Mouse (Mus musculus) hindbrain, postnatal 0 days (tissue): Measurements from ENCODE around the gene Gm6657. TPM values are rescaled to one million over a fixed set of nuclear protein-coding genes. Genes with fewer than 3 reads are reported as not detected.

ENCODE experiments used
- ATAC-seq: fragments of 200-750 bp; cut with Nextera tagmentation; 2 replicates; pipeline ENCODE4 v1.8.0; 2017; ENCODE audit warnings: mild to moderate bottlenecking, moderate TSS enrichment, moderate library complexity
- DNase-seq: peaks from one replicate; pipeline ENCODE4 v3.0.0-alpha.2; 2015; ENCODE audit warnings: low spot score
- H3K27ac ChIP-seq: fragments of 300-500 bp; sonication (generic); 2 replicates; pipeline ENCODE4 v1.5.1; 2014; ENCODE audit warnings: mild to moderate bottlenecking
- H3K27me3 ChIP-seq: fragments of 300-500 bp; sonication (generic); 2 replicates; pipeline ENCODE4 v1.6.1; 2014; ENCODE audit warnings: low read length, mixed read lengths; ENCODE audit not compliant: insufficient read depth
- H3K36me3 ChIP-seq: fragments of 300-500 bp; sonication (generic); 2 replicates; pipeline ENCODE4 v1.6.1; 2014; ENCODE audit warnings: low read length, mixed read lengths; ENCODE audit not compliant: insufficient read depth
- H3K4me1 ChIP-seq: fragments of 300-500 bp; sonication (generic); 2 replicates; pipeline ENCODE4 v1.6.1; 2014; ENCODE audit warnings: antibody characterized with exemption, low read length, mixed read lengths; ENCODE audit not compliant: insufficient read depth
- H3K4me2 ChIP-seq: fragments of 300-500 bp; sonication (generic); 2 replicates; pipeline ENCODE4 v1.6.1; 2014; ENCODE audit warnings: low read depth, mild to moderate bottlenecking, low read length, moderate library complexity, mixed read lengths
- H3K4me3 ChIP-seq: fragments of 300-500 bp; sonication (generic); 2 replicates; pipeline ENCODE4 v1.5.1; 2014; ENCODE audit warnings: low read length
- H3K9ac ChIP-seq: fragments of 300-500 bp; sonication (generic); replicated peaks from 2 replicates; pipeline ENCODE4 v1.6.1; 2014; ENCODE audit warnings: mild to moderate bottlenecking, low read length, moderate library complexity, mixed read lengths
- H3K9me3 ChIP-seq: fragments of 300-500 bp; sonication (generic); 2 replicates; pipeline ENCODE4 v1.6.1; 2016; ENCODE audit warnings: low read length, mixed read lengths
- CTCF ChIP-seq: IDR thresholded peaks from 2 replicates; pipeline ENCODE4 v1.5.1; 2016; ENCODE audit warnings: antibody characterized with exemption, control low read depth, low read depth
- WGBS: fragments of 180-500 bp; shearing (Covaris S2); extraction: QIAGEN DNeasy Blood & Tissue Kit; methylation state at CpG from one replicate; pipeline ENCODE4 v1.1.7; 2014; 5-methylcytosine and 5-hydroxymethylcytosine counted together
- polyA plus RNA-seq: library from polyadenylated mRNA; unstranded; fragments of >200 nt; fragmentation: Nextera tagmentation; extraction: Ambion mirVana; gene quantifications from 2 replicates; pipeline ENCODE4 v1.2.1, GENCODE M21; 2015
- total RNA-seq: library from RNA; depleted of rRNA; stranded (reverse); fragments of >200 nt; gene quantifications from 2 replicates; pipeline ENCODE4 v1.2.3, GENCODE M21; 2014; rRNA removed

The Gm6657 gene
- total RNA-seq (not detected in 2 replicates), polyA plus RNA-seq (not detected in 2 replicates)

DNA sequence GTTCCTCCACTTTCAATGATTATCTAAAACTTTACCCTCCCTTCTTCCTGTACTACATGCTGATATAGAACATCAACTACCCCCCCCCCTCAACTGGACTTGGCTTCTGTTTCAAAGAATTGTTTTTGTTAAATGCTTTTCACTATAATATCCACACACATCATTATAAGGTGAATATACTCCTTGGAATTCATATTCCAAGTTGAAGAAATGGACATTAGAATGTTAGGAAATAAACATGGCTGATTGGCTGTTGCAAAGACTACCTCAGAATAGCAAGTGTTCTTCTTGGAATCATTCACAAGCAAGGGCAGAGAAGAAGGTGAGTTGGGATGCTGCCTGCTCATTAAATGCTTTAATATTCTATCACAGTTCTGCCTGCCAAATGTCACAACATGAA is at the start of gene Gm6657:
Gene Gm6657, plus strand, starts transcription at position 301 of the 400 bp plus-strand sequence.
- no peak within 1 kb of the TSS for H3K9ac ChIP-seq
- no peak within 1 kb of the TSS for H3K4me3 ChIP-seq
- H3K36me3 ChIP-seq = no peaks in the 10 kb centered on the region
- DNase-seq = no peak
- no peak within 1 kb of the TSS for H3K4me2 ChIP-seq
- no peaks in the 10 kb centered on the region for H3K27me3 ChIP-seq
- no peak within 1 kb of the TSS for H3K27ac ChIP-seq
- no peaks in the 10 kb centered on the region for H3K4me1 ChIP-seq
- ATAC-seq = no peak
- no peak for TF ChIP-seq CTCF
- H3K9me3 ChIP-seq = no peaks in the 10 kb centered on the region

DNA sequence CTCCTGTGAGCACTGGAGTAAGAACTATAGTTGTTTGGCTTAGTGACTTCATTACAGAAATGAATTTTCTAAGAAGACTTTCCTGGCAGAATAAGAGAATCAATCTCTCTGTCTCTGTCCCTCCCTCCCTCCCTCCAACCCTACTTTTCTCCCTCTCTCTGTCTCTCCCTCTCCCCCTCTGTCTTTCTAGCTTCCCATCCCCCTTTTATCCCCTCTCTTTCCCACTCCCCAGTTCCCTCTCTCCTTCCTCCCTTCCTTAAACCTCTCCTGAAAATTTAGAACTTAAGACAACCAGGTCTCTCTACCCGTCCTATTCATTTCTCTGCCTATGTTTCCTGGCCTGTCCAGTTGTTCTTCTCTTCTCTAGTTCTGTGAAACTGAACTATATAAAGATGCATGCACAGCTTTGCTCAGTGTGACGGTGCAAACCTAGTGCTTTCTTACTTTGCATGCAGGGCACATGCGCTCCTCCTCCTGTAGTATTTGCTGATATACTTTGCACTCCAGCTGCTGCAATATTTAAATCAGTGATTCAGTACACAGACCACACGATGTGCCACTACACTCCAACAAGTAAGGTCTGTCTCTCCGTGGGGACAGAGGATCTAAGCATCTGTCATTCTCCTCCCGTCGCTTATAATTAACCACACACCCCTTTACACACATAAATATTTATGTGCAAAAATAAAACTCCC is 40.6 kb upstream of the Gm6657 start:
- H3K9me3 ChIP-seq = no peaks in the 10 kb centered on the region
- peak; percentile 72 for ATAC-seq
- H3K4me2 ChIP-seq = 0 out of 2 replicates have a peak overlapping the region, but pooled peaks have one; percentile 19
- peak; percentile 48 for DNase-seq
- no peaks in the 10 kb centered on the region for H3K27me3 ChIP-seq
- TF ChIP-seq CTCF = no peak
- H3K9ac ChIP-seq = no peak overlapping the region
- H3K36me3 ChIP-seq = no peaks in the 10 kb centered on the region
- H3K27ac ChIP-seq = no peak overlapping the region
- H3K4me1 ChIP-seq = 0 out of 2 replicates have a peak, but pooled peaks cover 3% of the 10 kb centered on the region
- no peak overlapping the region for H3K4me3 ChIP-seq
- WGBS = 23% methylated on average over 7 of the region's 7 CpGs

DNA sequence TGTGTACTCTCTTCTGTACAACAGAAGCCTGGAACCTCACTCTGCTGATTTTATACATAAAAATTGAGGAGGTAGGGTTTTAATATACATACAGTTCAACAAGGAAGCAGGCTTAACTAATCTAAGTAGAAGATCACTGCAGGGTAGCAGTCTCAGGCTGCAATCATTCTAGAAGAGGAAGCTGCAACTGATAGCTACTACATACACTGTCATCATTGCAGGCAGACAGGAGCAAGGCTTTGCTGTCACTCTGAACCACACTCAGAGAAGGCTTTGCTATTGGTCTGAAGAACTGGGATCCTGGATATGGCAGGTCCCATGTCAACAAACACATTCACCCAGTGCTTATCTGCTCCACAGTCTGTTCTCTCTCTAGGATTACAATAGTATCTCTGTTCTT is 23.9 kb upstream of the Gm6657 start:
- H3K4me3 ChIP-seq = no peak overlapping the region
- H3K27ac ChIP-seq = no peak overlapping the region
- no peaks in the 10 kb centered on the region for H3K27me3 ChIP-seq
- H3K36me3 ChIP-seq = no peaks in the 10 kb centered on the region
- ATAC-seq = no peak
- TF ChIP-seq CTCF = no peak
- H3K4me2 ChIP-seq = no peak overlapping the region
- no peak overlapping the region for H3K9ac ChIP-seq
- no peaks in the 10 kb centered on the region for H3K4me1 ChIP-seq
- no peaks in the 10 kb centered on the region for H3K9me3 ChIP-seq
- DNase-seq = no peak

DNA sequence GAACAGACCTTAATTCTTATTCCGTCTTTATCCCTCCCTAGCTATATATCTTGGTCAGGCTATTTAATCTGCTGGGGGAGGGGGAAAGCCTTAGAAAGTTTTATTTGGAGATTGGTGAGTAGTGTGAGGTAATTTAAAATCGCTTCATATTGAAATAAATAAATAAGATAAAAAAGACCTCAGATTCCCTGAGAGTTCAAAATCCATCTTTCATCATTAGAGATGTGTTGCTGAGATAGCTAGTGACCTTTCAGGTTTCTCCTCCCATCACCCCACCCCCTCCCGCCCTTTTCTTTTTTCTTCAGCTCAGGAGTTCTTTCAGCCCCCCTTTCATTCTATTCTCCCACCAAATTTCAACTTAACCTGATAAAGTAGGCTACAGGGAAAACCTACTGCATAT is 20.1 kb upstream of the Gm6657 start:
- WGBS = 86% methylated on average over 3 of the region's 3 CpGs
- H3K4me3 ChIP-seq = no peak overlapping the region
- H3K36me3 ChIP-seq = no peaks in the 10 kb centered on the region
- TF ChIP-seq CTCF = no peak
- DNase-seq (no peak), ATAC-seq (no peak)
- H3K4me2 ChIP-seq = no peak overlapping the region
- H3K27me3 ChIP-seq = no peaks in the 10 kb centered on the region
- H3K9me3 ChIP-seq = no peaks in the 10 kb centered on the region
- H3K27ac ChIP-seq = no peak overlapping the region
- H3K9ac ChIP-seq = no peak overlapping the region
- H3K4me1 ChIP-seq = no peaks in the 10 kb centered on the region

DNA sequence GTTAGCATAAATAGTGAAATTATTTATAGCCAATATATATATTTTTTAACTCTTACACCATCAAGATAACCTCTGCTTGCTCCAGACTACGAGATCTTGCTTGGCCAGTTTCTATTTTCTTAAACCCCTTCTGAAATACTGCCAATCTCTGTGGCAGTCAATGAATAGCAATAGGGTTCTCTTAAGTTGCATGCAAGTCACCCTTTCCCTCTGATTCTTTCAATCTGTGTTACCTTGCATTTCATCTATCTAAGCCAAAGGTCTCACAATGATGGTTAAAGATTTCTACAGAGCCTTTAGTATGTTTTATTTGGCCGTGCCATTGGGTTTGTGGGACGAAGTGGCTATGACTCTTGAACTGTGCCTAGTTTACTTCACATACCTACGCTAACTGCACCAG is 19.4 kb upstream of the Gm6657 start:
- Histone ChIP-seq H3K9me3 (no peaks in the 10 kb centered on the region), H3K27me3 (no peaks in the 10 kb centered on the region), H3K36me3 (no peaks in the 10 kb centered on the region), H3K9ac (no peak overlapping the region), H3K27ac (no peak overlapping the region), H3K4me2 (no peak overlapping the region), H3K4me3 (no peak overlapping the region), H3K4me1 (no peaks in the 10 kb centered on the region)
- WGBS = 82% methylated on average over 4 of the region's 4 CpGs
- no peak for DNase-seq
- ATAC-seq = no peak
- no peak for TF ChIP-seq CTCF

DNA sequence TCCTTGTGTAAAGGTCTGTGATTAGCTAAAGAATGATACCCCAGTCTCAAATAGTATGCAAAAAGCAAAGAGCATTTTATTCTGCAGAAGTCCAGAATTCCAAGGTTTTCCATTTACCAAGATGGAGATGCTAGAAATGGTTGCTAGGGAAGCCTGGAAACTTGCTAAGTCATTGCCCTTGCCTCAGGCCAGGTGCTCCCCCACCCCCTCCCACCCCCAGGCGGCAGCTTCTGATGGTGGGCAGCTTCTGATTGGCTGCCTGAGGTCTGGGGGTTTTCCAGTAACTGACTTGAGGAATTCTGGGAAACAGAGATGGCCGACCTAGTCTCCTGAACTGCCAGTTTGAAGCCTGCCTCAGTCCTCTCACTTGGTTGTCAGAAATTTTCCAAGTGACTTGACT is 12.6 kb upstream of the Gm6657 start:
- H3K36me3 ChIP-seq = no peaks in the 10 kb centered on the region
- H3K4me3 ChIP-seq = no peak overlapping the region
- H3K9ac ChIP-seq = no peak overlapping the region
- no peak overlapping the region for H3K4me2 ChIP-seq
- ATAC-seq (no peak), DNase-seq (no peak)
- TF ChIP-seq CTCF = no peak
- H3K27ac ChIP-seq = no peak overlapping the region
- no peaks in the 10 kb centered on the region for H3K9me3 ChIP-seq
- WGBS = 80% methylated on average over 2 of the region's 2 CpGs
- no peaks in the 10 kb centered on the region for H3K27me3 ChIP-seq
- no peaks in the 10 kb centered on the region for H3K4me1 ChIP-seq

DNA sequence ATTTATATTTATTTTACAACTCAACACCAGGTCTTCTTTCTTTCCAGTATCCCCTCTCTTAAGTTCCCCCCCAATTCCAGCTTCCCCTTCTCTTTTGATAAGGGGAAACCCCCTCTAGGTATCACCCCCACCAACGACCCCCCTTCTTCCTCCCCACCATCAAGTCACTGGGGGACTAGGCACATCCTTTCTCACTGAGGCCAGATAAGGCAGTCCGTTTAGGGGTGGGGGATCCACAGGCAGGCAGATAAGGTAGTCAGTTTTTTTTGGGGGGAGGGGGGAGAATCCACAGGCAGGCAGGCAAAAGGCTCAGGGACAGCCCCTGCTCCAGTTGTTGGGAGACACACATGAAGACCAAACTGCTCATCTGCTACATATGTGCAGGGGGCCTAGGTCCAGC is 1.3 kb downstream of the Gm6657 start:
- Histone ChIP-seq H3K9ac (no peak overlapping the region), H3K36me3 (no peaks in the 10 kb centered on the region), H3K4me1 (no peaks in the 10 kb centered on the region), H3K4me3 (no peak overlapping the region), H3K4me2 (no peak overlapping the region), H3K27ac (no peak overlapping the region), H3K9me3 (no peaks in the 10 kb centered on the region), H3K27me3 (no peaks in the 10 kb centered on the region)
- no peak for TF ChIP-seq CTCF
- no peak for DNase-seq
- WGBS = 67% methylated on average over 2 of the region's 2 CpGs
- ATAC-seq = no peak
